Mouse (Mus musculus): ENCODE measurements around the gene Chil1. TPM values are rescaled to one million over a fixed set of nuclear protein-coding genes. Genes with fewer than 3 reads are reported as not detected.

Gene Chil1
- polyA plus RNA-seq, 1 experiment from 2014 or later: 0.57 TPM

DNA sequence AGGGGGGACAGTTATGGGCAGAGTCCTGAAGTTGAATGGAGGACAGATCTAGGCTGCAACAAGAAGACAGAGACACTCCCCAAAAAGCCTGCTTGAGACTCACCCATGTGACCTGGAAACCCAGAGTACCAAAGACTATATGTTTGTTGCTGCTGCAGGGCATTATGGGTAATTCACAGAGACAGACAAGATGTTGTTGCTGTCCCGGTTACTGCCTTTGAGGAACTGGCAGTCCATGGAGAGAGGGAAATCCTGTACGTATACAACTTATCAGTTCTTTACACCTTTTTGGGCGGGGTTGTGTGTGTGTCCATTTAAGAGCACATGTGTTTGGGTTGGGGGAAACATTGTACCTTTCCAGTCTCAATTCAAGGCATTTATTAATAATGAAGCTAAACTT, 49.7 kb downstream of the Chil1 start:
- no peak for ATAC-seq
- H3K4me3 ChIP-seq (ENCODE audit: low read length): no peak overlapping the region
- H3K9me3 ChIP-seq (ENCODE audit: control insufficient read depth, low read length): no peaks in the 10 kb centered on the region
- peaks cover 15% of the 10 kb centered on the region for H3K4me1 ChIP-seq (ENCODE audit: control insufficient read depth, insufficient read depth, low read length)
- H3K36me3 ChIP-seq (ENCODE audit: control insufficient read depth, insufficient read depth, low read length): no peaks in the 10 kb centered on the region
- no peak overlapping the region for H3K27ac ChIP-seq (ENCODE audit: low read length)
- H3K4me2 ChIP-seq (ENCODE audit: low read depth, low read length): no peak overlapping the region
- no peak overlapping the region for H3K9ac ChIP-seq (ENCODE audit: low read depth, low read length)
- WGBS: 73% methylated on average over 3 of the region's 3 CpGs
- H3K27me3 ChIP-seq (replicated peaks; ENCODE audit: control insufficient read depth, insufficient read depth, low read length): peaks cover 28% of the 10 kb centered on the region

GRCm38 (mm10) chr1:134232326-134232725, 50.4 kb downstream of the Chil1 start:
- H3K27me3 ChIP-seq (replicated peaks; ENCODE audit: control insufficient read depth, insufficient read depth, low read length): peaks cover 28% of the 10 kb centered on the region
- H3K36me3 ChIP-seq (ENCODE audit: control insufficient read depth, insufficient read depth, low read length): no peaks in the 10 kb centered on the region
- WGBS: 69% methylated on average over 8 of the region's 8 CpGs
- no peak for ATAC-seq
- no peaks in the 10 kb centered on the region for H3K9me3 ChIP-seq (ENCODE audit: control insufficient read depth, low read length)
- no peak overlapping the region for H3K4me3 ChIP-seq (ENCODE audit: low read length)
- peaks cover 19% of the 10 kb centered on the region for H3K4me1 ChIP-seq (ENCODE audit: control insufficient read depth, insufficient read depth, low read length)
- H3K27ac ChIP-seq (ENCODE audit: low read length): peak overlapping the region; percentile 72
- peak overlapping the region; percentile 21; the same call in 1 of the 2 replicates for H3K9ac ChIP-seq (ENCODE audit: low read depth, low read length)
- 0 out of 2 replicates have a peak overlapping the region, but pooled peaks have one; percentile 9 for H3K4me2 ChIP-seq (ENCODE audit: low read depth, low read length)

DNA sequence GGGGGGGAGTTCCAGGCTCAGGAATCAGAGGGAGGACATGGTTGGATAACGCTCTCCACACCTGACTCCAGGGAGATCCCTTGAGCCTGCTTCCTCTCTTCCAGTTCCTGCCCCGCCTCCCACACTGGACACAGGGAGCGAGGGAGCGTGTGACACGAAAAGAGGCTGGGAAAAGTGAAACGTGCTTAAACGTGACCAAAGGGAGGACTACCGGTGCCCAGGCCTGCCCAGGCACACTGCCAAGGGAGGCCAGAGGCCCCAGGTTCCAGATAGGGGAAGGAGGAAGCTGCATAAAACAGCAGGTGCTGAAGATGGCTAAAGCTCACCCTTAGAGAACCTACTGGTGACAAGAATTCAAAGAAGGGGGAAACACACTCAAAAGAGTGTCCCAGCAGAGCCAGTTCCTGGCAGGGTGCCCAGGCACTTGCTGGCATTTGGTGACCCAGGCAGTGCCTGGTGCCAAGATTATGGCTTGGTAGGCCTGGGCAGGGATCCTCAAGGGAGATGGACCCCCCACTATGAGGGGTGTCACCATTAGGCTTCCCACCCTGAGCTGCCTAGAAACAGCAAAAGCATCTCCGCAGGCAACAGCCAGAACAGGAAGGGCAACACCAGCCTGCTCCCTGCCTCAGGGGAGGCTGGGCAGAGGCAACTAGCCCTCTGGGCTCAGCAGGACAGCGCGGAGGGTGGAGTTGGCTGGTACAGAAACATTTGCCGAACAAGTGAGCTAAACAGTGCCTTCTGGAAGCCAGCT, 51.0 kb downstream of the Chil1 start:
- Histone ChIP-seq H3K9ac (ENCODE audit: low read depth, low read length) (peak overlapping the region; percentile 62), H3K4me1 (ENCODE audit: control insufficient read depth, insufficient read depth, low read length) (peaks cover 22% of the 10 kb centered on the region), H3K4me3 (ENCODE audit: low read length) (no peak overlapping the region), H3K4me2 (ENCODE audit: low read depth, low read length) (peak overlapping the region; percentile 85), H3K27me3 (replicated peaks; ENCODE audit: control insufficient read depth, insufficient read depth, low read length) (peaks cover 28% of the 10 kb centered on the region), H3K9me3 (ENCODE audit: control insufficient read depth, low read length) (no peaks in the 10 kb centered on the region), H3K27ac (ENCODE audit: low read length) (peak overlapping the region; percentile 72), H3K36me3 (ENCODE audit: control insufficient read depth, insufficient read depth, low read length) (no peaks in the 10 kb centered on the region)
- peak; percentile 81 for ATAC-seq
- WGBS: 54% methylated on average over 12 of the region's 12 CpGs

DNA sequence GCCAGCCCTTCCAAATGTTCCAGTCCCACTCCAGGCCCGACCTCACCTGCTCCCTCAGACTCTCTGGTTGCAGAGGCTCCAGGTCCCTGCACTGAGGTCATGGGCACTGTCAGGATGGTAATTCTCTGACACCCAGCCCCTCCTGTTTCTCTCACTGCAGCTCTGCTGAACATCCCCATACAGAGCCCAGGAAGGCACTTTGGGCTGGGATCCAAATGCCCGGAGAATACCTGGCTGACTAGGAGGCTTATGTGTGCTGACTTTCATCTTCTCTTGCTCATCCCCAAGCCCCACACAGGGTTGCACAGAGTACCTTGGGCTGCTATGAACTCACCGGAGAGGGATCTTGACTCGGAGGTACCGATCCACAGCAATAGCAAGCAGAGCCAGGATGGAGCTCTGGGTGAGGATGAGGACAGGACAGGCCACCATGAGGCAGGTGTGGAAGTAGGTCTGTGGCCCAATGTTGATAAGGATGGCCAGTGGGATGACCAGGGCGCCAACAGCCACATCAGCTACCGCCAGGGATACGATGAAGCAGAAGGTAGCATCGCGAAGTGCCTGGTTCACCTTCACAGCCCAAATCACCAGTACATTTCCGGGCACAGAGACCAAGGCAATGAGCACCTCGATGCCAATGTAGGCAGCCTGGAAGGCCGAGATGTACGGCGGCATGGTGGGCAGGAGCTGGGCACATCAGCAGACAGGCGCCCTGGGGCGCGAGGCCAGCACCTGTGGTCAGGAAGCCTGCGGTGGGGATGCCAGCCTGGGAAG, 51.9 kb downstream of the Chil1 start:
- ATAC-seq: no peak
- 57% methylated on average over 19 of the region's 19 CpGs for WGBS
- peaks cover 23% of the 10 kb centered on the region for H3K4me1 ChIP-seq (ENCODE audit: control insufficient read depth, insufficient read depth, low read length)
- peak overlapping the region; percentile 62 for H3K9ac ChIP-seq (ENCODE audit: low read depth, low read length)
- peaks cover 28% of the 10 kb centered on the region for H3K27me3 ChIP-seq (replicated peaks; ENCODE audit: control insufficient read depth, insufficient read depth, low read length)
- peak overlapping the region; percentile 62 for H3K27ac ChIP-seq (ENCODE audit: low read length)
- no peaks in the 10 kb centered on the region for H3K9me3 ChIP-seq (ENCODE audit: control insufficient read depth, low read length)
- H3K4me3 ChIP-seq (ENCODE audit: low read length): peak overlapping the region; percentile 50
- peak overlapping the region; percentile 85 for H3K4me2 ChIP-seq (ENCODE audit: low read depth, low read length)
- H3K36me3 ChIP-seq (ENCODE audit: control insufficient read depth, insufficient read depth, low read length): no peaks in the 10 kb centered on the region

GRCm38 (mm10) chr1:134234455-134235390, 52.7 kb downstream of the Chil1 start:
- Histone ChIP-seq H3K9ac (ENCODE audit: low read depth, low read length) (peak overlapping the region; percentile 62), H3K9me3 (ENCODE audit: control insufficient read depth, low read length) (no peaks in the 10 kb centered on the region), H3K27ac (ENCODE audit: low read length) (no peak overlapping the region), H3K4me3 (ENCODE audit: low read length) (peak overlapping the region; percentile 50), H3K27me3 (replicated peaks; ENCODE audit: control insufficient read depth, insufficient read depth, low read length) (peaks cover 28% of the 10 kb centered on the region), H3K36me3 (ENCODE audit: control insufficient read depth, insufficient read depth, low read length) (no peaks in the 10 kb centered on the region), H3K4me1 (ENCODE audit: control insufficient read depth, insufficient read depth, low read length) (peaks cover 23% of the 10 kb centered on the region), H3K4me2 (ENCODE audit: low read depth, low read length) (peak overlapping the region; percentile 85)
- under 1% methylated on average over 41 of the region's 41 CpGs for WGBS
- ATAC-seq: peak; percentile 29

DNA sequence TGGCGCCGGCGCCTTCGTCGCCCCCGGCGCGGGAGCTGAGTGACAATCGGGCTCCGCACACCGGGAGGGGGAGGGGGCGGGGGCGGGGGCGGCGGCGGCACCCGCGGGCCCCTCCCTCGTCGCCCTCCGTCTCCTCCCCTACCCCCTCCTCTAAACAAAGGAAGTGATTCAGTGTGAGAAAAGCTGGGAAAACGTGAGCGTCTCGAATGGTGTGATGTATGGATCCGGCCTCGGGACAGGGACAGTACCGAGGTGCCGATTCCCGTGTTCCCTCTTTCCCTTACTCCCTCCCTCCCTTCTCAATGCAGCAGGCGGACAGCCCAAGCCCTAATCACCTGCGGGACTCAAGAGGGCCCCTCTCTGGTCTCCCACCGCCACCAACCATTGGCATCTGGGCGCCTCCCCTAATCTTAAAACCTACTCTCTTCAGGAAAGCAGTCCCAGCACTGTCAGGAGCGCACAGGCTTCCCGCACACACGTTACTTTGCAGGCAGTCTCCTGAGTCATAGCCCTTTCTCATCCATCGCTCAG, 53.5 kb downstream of the Chil1 start, which contains the start of gene Adora1:
TSS of gene Adora1 (minus strand) at position 41 of the 531 bp plus-strand sequence.
- WGBS: 1% methylated on average over 33 of the region's 37 CpGs
- Histone ChIP-seq H3K27ac (ENCODE audit: low read length) (no peak within 1 kb of the TSS), H3K27me3 (replicated peaks; ENCODE audit: control insufficient read depth, insufficient read depth, low read length) (peaks cover 28% of the 10 kb centered on the region), H3K4me2 (ENCODE audit: low read depth, low read length) (peak within 1 kb of the TSS; percentile 85), H3K9ac (ENCODE audit: low read depth, low read length) (peak within 1 kb of the TSS; percentile 62), H3K9me3 (ENCODE audit: control insufficient read depth, low read length) (no peaks in the 10 kb centered on the region), H3K36me3 (ENCODE audit: control insufficient read depth, insufficient read depth, low read length) (no peaks in the 10 kb centered on the region), H3K4me3 (ENCODE audit: low read length) (peak within 1 kb of the TSS; percentile 50), H3K4me1 (ENCODE audit: control insufficient read depth, insufficient read depth, low read length) (peaks cover 23% of the 10 kb centered on the region)
- ATAC-seq: no peak

DNA sequence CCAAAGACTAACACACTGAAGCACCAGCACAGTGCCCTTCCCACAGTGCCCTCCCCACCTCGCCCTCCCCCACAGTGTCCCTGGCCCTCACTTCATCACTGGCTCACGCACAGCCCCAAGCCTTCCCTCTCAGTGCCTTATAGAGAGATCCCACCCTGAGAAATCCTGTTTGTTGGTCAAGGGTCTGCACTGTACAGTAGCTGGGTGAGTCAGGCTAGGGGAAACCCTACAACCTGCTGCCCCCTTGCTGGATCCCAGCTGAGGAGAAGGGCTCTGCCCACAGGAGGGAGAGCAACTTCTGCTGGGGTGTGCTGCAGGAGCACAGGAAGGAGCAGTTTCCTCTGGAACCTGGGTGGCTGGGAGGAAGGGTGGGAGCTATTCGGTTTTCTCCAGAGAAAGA, 54.2 kb downstream of the Chil1 start:
- Histone ChIP-seq H3K36me3 (ENCODE audit: control insufficient read depth, insufficient read depth, low read length) (no peaks in the 10 kb centered on the region), H3K9ac (ENCODE audit: low read depth, low read length) (no peak overlapping the region), H3K9me3 (ENCODE audit: control insufficient read depth, low read length) (no peaks in the 10 kb centered on the region), H3K4me1 (ENCODE audit: control insufficient read depth, insufficient read depth, low read length) (peaks cover 24% of the 10 kb centered on the region), H3K27ac (ENCODE audit: low read length) (no peak overlapping the region), H3K4me2 (ENCODE audit: low read depth, low read length) (no peak overlapping the region), H3K27me3 (replicated peaks; ENCODE audit: control insufficient read depth, insufficient read depth, low read length) (peaks cover 28% of the 10 kb centered on the region), H3K4me3 (ENCODE audit: low read length) (no peak overlapping the region)
- no peak for ATAC-seq
- 39% methylated on average over 3 of the region's 3 CpGs for WGBS

GRCm38 (mm10) chr1:134237438-134237837, 55.5 kb downstream of the Chil1 start:
- Histone ChIP-seq H3K4me2 (ENCODE audit: low read depth, low read length) (no peak overlapping the region), H3K36me3 (ENCODE audit: control insufficient read depth, insufficient read depth, low read length) (no peaks in the 10 kb centered on the region), H3K27me3 (replicated peaks; ENCODE audit: control insufficient read depth, insufficient read depth, low read length) (peaks cover 28% of the 10 kb centered on the region), H3K9me3 (ENCODE audit: control insufficient read depth, low read length) (no peaks in the 10 kb centered on the region), H3K9ac (ENCODE audit: low read depth, low read length) (no peak overlapping the region), H3K4me1 (ENCODE audit: control insufficient read depth, insufficient read depth, low read length) (peaks cover 24% of the 10 kb centered on the region), H3K4me3 (ENCODE audit: low read length) (no peak overlapping the region), H3K27ac (ENCODE audit: low read length) (no peak overlapping the region)
- ATAC-seq: peak; percentile 26
- 63% methylated on average over 3 of the region's 3 CpGs for WGBS

All from intestine, embryonic 16.5 days (tissue).